Mouse (Mus musculus): ENCODE results near the gene Kcnk13. TPM values are rescaled to one million over a fixed set of nuclear protein-coding genes. Genes with fewer than 3 reads are reported as not detected.

The Kcnk13 gene
- total RNA-seq, 2 experiments from 2014 or later: not detected

DNA sequence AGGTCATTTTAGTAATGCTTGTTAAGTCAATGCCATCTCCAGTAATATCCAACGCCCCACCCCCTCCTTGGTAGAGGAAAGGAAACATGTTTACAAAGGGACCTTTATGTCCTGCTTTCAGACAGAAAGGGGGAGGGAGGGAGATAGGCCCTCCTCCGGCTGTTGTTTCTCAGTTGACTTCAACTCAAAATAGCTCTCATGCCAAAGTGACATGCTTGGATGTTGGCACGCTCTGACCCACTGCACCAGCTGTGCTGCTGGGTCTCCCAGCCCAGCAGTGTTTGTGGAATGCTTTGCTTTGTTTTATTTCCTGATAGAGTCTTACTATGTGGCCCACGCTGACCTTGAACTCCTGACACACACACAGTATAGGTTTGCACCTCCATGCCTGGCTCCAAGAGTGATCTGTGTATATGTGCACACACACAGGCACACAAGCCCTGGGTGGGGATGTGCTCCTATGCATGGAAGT lies 108.9 kb downstream of the Kcnk13 start:
- no peak for ATAC-seq (replicated peaks; ENCODE audit: low FRiP score, poor library complexity, severe bottlenecking)

DNA sequence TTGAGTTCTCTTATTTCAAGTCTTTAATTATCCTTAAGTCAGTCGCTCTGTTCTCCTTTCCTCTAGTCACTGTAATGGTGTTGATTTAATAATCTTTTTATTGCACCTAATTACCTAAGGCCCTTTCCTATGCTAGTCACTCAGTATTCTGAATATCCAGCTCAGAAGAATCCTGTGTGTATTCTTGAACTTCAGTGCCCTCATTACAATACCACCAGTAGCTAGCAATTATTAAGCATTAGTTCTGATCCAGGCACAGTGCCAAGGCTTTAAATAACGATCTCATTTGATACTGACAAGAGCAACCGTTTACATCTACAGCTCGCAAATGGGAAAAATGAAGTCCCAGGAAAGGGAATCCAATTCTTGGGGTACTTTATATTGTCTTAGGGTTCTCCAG lies 111.4 kb downstream of the Kcnk13 start:
- ATAC-seq (replicated peaks; ENCODE audit: low FRiP score, poor library complexity, severe bottlenecking): no peak

DNA sequence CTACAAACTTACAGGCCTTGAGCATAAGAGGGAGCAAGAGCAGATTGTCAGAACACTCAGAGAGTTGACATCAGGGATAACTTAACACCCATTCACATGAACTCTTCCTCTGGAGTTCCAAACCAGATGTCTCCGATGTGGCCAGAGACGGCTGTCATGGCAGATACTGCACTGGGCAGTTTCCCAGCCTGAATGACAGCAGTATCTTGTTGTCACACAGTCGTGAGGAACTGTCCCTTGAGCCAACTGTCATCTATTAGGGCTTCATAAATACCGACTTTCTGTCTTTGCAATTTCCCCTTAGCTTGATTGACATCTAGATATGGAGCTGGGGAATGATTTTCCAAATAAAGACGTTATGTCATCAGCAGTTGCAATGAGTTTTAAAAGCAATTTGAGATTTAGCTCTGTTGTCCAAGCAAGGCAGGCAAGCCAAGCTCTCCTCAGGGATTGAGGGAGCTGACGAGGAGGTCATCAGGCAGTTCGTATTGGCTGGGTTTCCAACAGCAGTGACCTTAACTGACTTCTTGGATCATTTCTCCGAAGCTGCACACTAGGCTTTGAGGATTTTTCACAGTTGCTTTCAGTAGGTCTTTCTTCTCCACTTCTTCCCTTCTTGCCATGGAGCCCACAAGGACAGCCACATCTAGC lies 115.5 kb downstream of the Kcnk13 start:
- no peak for ATAC-seq (replicated peaks; ENCODE audit: low FRiP score, poor library complexity, severe bottlenecking)

DNA sequence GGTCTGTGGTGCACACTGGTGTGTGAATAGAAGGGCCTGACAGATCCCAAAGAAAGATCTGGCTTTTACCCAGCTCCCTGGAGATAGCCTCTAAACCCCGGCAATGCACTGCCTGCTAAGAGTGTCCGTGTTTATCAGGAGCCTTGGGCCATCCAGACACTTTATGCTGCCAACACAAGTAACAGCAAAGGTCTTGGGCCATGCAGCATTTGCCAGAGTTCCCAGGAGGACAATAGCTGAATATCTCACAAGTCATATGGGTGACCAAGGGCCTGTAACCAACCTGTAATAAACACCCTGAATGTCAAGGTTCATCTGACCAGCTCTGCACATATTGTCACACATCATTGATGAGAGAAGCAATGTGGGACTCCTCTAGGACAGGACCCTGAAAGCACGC lies 123.7 kb downstream of the Kcnk13 start:
- ATAC-seq (replicated peaks; ENCODE audit: low FRiP score, poor library complexity, severe bottlenecking): no peak

GRCm38 (mm10) chr12:100089265-100089664 lies 125.0 kb downstream of the Kcnk13 start:
- no peak for ATAC-seq (replicated peaks; ENCODE audit: low FRiP score, poor library complexity, severe bottlenecking)

GRCm38 (mm10) chr12:100090750-100091149 lies 126.5 kb downstream of the Kcnk13 start:
- no peak for ATAC-seq (replicated peaks; ENCODE audit: low FRiP score, poor library complexity, severe bottlenecking)

- ATAC-seq (replicated peaks; ENCODE audit: low FRiP score, poor library complexity, severe bottlenecking): no peak
These were observed 128.7 kb downstream of the Kcnk13 start for GRCm38 (mm10) chr12:100093046-100093445.

- ATAC-seq (replicated peaks; ENCODE audit: low FRiP score, poor library complexity, severe bottlenecking): no peak
These were observed 135.8 kb downstream of the Kcnk13 start for GRCm38 (mm10) chr12:100099971-100100706.

DNA sequence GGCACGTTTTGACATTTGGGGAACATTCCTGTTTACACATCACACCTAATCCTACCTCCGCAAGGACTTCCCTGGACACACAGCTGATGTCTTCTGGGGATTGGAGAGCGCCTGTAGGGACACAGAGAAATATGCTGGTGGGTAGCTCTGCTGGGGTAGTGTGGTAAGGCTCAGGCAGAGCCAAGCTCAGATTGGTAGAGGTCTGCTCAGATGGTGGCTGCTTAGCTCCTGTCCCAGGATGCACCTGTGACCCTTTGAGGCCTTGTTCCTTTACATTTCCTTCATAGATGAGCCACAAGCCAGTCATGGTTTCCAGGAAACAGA lies 136.4 kb downstream of the Kcnk13 start:
- no peak for ATAC-seq (replicated peaks; ENCODE audit: low FRiP score, poor library complexity, severe bottlenecking)

DNA sequence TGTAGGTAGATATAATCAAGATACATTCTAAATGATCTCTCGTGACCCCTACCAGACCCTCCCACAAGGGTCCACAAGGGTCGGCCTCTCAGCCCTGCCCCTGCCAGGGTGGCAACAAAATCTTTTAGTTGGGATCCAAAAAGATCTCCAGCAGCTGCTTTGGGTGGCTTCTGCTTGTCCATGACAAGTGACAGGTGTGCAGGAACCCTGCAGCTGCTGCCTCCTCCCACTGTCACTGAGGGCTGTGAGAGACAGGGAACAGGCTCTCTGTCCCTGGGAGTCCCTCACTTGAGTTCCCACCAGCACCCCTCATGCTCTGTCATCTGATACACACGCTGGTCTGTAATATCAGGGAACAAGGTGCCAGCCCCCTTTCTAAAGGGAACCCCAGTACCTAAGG lies 137.4 kb downstream of the Kcnk13 start:
- no peak for ATAC-seq (replicated peaks; ENCODE audit: low FRiP score, poor library complexity, severe bottlenecking)

DNA sequence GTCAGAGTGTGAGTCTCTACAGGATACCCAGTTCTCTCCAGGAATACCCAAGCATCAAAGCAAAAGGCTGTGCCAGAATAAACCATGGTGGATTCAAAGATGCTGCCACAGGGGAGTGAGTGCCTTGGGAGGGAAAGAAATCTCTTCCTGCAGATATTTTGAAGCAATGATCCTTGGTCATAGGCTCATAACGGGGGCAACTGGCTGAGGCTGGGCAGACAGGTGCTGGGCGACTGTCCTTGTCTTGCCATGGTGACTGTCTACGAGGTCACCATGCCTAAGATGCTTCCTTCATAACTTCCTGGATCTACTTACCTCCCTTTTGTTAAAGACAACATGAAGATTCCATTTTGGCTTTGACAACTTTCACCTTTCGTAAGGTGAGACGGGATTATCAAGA lies 140.2 kb downstream of the Kcnk13 start:
- no peak for ATAC-seq (replicated peaks; ENCODE audit: low FRiP score, poor library complexity, severe bottlenecking)

DNA sequence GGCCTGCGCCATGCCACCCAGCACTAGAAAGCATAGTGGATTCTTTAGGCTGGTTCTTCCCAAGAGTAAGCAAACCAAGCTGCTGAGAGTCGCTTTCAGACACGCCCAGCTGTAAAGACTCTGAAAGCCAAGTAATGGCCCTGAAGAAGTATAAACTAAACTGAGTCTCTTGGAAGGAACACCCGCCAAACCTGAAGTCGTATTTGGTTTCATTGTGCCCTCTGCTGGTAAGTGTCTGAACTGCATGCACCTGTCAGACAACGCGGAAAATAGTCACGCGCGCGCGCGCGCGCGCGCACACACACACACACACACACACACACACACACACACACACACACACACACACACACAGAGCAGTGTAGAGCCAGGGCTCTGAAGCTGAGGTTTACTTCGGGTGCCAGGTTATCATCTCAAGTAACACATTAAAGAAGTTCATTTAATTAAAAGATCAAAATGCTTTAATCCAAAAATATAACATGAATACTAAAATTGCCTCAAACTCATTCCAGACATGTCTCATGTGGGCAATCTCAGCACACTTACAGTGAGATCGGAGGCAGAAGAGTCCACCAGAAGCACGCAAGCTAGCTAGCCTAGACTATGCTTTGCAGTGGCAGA lies 142.1 kb downstream of the Kcnk13 start:
- ATAC-seq (replicated peaks; ENCODE audit: low FRiP score, poor library complexity, severe bottlenecking): no peak

- no peak for ATAC-seq (replicated peaks; ENCODE audit: low FRiP score, poor library complexity, severe bottlenecking)
These were observed 143.1 kb downstream of the Kcnk13 start for GRCm38 (mm10) chr12:100107436-100107835.

- peak; percentile 94 for ATAC-seq (replicated peaks; ENCODE audit: low FRiP score, poor library complexity, severe bottlenecking)
These were observed 145.8 kb downstream of the Kcnk13 start, which contains the start of gene Psmc1 for GRCm38 (mm10) chr12:100109986-100110696. Gene Psmc1, plus strand, starts transcription at chr12:100110154.

Other genes with a start within 250 kb of the Kcnk13 start
- 2.3 and 6.5 TPM in 2 replicates for gene Efcab11, start 80.1 kb upstream of the Kcnk13 start, total RNA-seq (2015; ENCODE audit: low replicate concordance)
- 4.9 and 6.0 TPM in 2 replicates for gene Efcab11, start 80.1 kb upstream of the Kcnk13 start, total RNA-seq (2017; ENCODE audit: low replicate concordance)
- 2.9 and 20.2 TPM in 2 replicates for gene Tdp1, start 80.0 kb upstream of the Kcnk13 start, total RNA-seq (2015; ENCODE audit: low replicate concordance)
- 2.6 and 7.1 TPM in 2 replicates for gene Tdp1, start 80.0 kb upstream of the Kcnk13 start, total RNA-seq (2017; ENCODE audit: low replicate concordance)
- 42.6 and 92.4 TPM in 2 replicates for gene Psmc1, start 145.7 kb downstream of the Kcnk13 start, total RNA-seq (2015; ENCODE audit: low replicate concordance)
- gene Psmc1, start 145.7 kb downstream of the Kcnk13 start, total RNA-seq (2017; ENCODE audit: low replicate concordance): 63.4 and 63.7 TPM in 2 replicates
- 0.19 and 8.8 TPM in 2 replicates for gene Nrde2, start 195.2 kb downstream of the Kcnk13 start, total RNA-seq (2015; ENCODE audit: low replicate concordance)
- 10.9 and 11.1 TPM in 2 replicates for gene Nrde2, start 195.2 kb downstream of the Kcnk13 start, total RNA-seq (2017; ENCODE audit: low replicate concordance)
- 71.5 and 86.7 TPM in 2 replicates for gene Calm1, start 234.9 kb downstream of the Kcnk13 start, total RNA-seq (2015; ENCODE audit: low replicate concordance)
- 70.8 and 118 TPM in 2 replicates for gene Calm1, start 234.9 kb downstream of the Kcnk13 start, total RNA-seq (2017; ENCODE audit: low replicate concordance)